Mouse (Mus musculus) thymus, adult 2 months (tissue): ENCODE results near the gene Sfi1.
"Not testable (repeated sequence)": the region's sequence is repeated elsewhere in the genome, so short reads cannot be mapped to it uniquely, and the experiment has no call there.

ENCODE experiments used
- CTCF ChIP-seq: fragments of 200-500 bp; IDR thresholded peaks from 2 replicates; pipeline ENCODE4 v1.5.1; 2012; ENCODE audit warnings: mild to moderate bottlenecking, control low read depth, low read length, moderate library complexity, borderline replicate concordance; ENCODE audit not compliant: control insufficient read depth, poor library complexity, insufficient read depth; ENCODE audit errors: extremely low read depth
- POLR2A ChIP-seq: fragments of 200-500 bp; IDR thresholded peaks from 2 replicates; pipeline ENCODE4 v1.6.1; 2012; ENCODE audit warnings: mild to moderate bottlenecking, low read length, control low read depth, moderate library complexity; ENCODE audit not compliant: control insufficient read depth, poor library complexity, insufficient read depth; ENCODE audit errors: extremely low read depth

DNA sequence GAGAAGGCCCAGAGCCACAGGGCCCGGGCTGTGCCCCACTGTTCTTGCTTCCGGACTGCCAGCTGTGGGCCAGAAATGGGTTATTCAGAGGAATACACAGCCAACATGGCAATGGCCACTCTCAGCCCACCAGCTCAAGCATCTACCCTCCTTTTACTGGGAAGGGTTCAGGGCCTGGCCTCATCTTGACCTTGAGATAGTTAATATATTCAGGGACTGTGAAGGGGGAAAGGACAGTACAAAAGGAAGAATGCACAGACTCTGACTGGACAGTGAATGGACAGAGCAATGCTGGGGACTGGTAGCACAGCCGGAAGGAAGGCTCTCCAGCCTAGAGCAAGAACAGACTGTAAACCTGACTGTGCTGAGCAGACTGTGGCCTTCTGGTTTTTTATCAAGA lies 57.3 kb downstream of the Sfi1 start:
- not testable (repeated sequence) for TF ChIP-seq CTCF, POLR2A
